Mouse (Mus musculus) testis, postnatal 14 days (tissue): ENCODE results near the gene Lrig1.

Source experiments
- DNase-seq: peaks from one replicate; pipeline ENCODE4 v3.0.0; 2021; ENCODE audit warnings: low spot score

The Lrig1 gene

GRCm38 (mm10) chr6:94618671-94619070 is 81.3 kb downstream of the Lrig1 start:
- DNase-seq: no peak

- DNase-seq: no peak
Measured at GRCm38 (mm10) chr6:94615936-94616335, 84.0 kb downstream of the Lrig1 start.

- DNase-seq: no peak
Measured at GRCm38 (mm10) chr6:94614346-94614745, 85.6 kb downstream of the Lrig1 start.

- no peak for DNase-seq
Measured at GRCm38 (mm10) chr6:94613235-94613895, 86.6 kb downstream of the Lrig1 start.

- DNase-seq: no peak
Measured at GRCm38 (mm10) chr6:94604546-94604945, 95.4 kb downstream of the Lrig1 start.

- DNase-seq: no peak
Measured at GRCm38 (mm10) chr6:94604072-94604471, 95.9 kb downstream of the Lrig1 start.

GRCm38 (mm10) chr6:94601811-94602210 is 98.1 kb downstream of the Lrig1 start:
- no peak for DNase-seq

GRCm38 (mm10) chr6:94601101-94601500 is 98.9 kb downstream of the Lrig1 start:
- no peak for DNase-seq

- no peak for DNase-seq
Measured at GRCm38 (mm10) chr6:94599016-94599415, 100.9 kb downstream of the Lrig1 start.

- DNase-seq: no peak
Measured at GRCm38 (mm10) chr6:94598421-94598820, 101.5 kb downstream of the Lrig1 start.

GRCm38 (mm10) chr6:94596761-94597485 is 103.0 kb downstream of the Lrig1 start:
- DNase-seq: no peak

GRCm38 (mm10) chr6:94596051-94596760 is 103.8 kb downstream of the Lrig1 start:
- no peak for DNase-seq

- no peak for DNase-seq
Measured at GRCm38 (mm10) chr6:94595206-94595605, 104.8 kb downstream of the Lrig1 start.

- no peak for DNase-seq
Measured at GRCm38 (mm10) chr6:94594711-94595110, 105.2 kb downstream of the Lrig1 start.

GRCm38 (mm10) chr6:94594096-94594665 is 105.8 kb downstream of the Lrig1 start:
- DNase-seq: no peak

- no peak for DNase-seq
Measured at GRCm38 (mm10) chr6:94592710-94593109, 107.2 kb downstream of the Lrig1 start.

- DNase-seq: no peak
Measured at GRCm38 (mm10) chr6:94592243-94592642, 107.7 kb downstream of the Lrig1 start.

- no peak for DNase-seq
Measured at GRCm38 (mm10) chr6:94588365-94588764, 111.6 kb downstream of the Lrig1 start.

GRCm38 (mm10) chr6:94584976-94585375 is 115.0 kb downstream of the Lrig1 start:
- no peak for DNase-seq

- no peak for DNase-seq
Measured at GRCm38 (mm10) chr6:94584147-94584695, 115.7 kb downstream of the Lrig1 start.

GRCm38 (mm10) chr6:94582055-94582454 is 117.9 kb downstream of the Lrig1 start:
- DNase-seq: no peak

- DNase-seq: no peak
Measured at GRCm38 (mm10) chr6:94577991-94578390, 122.0 kb downstream of the Lrig1 start.
